Mouse (Mus musculus): ENCODE measurements at regions not wholly inside any gene's neighbourhood (a gene's known extent, or its start where the extent isn't known, plus 50 kb on each side); places are given as distances from the start of the nearest gene placed in this dataset.
A peak's percentile ranks its signal among the peaks of the same experiment; 100 is the strongest.

- peak overlapping the region; percentile 66 for H3K4me2 ChIP-seq
- ATAC-seq (replicated peaks; ENCODE audit: low FRiP score) = no peak
- H3K4me1 ChIP-seq = peaks cover 44% of the 10 kb centered on the region
- H3K27ac ChIP-seq = peak overlapping the region; percentile 45
- WGBS = 30% methylated on average over 11 of the region's 11 CpGs
- 0 out of 2 replicates have a peak, but pooled peaks cover 2% of the 10 kb centered on the region for H3K27me3 ChIP-seq
- H3K4me3 ChIP-seq (replicated peaks) = no peak overlapping the region
- no peaks in the 10 kb centered on the region for H3K9me3 ChIP-seq (replicated peaks)
- H3K9ac ChIP-seq = no peak overlapping the region
- H3K36me3 ChIP-seq = no peaks in the 10 kb centered on the region
Observed at GRCm38 (mm10) chr7:136059896-136060295, 343.7 kb upstream of the Mki67 start.

DNA sequence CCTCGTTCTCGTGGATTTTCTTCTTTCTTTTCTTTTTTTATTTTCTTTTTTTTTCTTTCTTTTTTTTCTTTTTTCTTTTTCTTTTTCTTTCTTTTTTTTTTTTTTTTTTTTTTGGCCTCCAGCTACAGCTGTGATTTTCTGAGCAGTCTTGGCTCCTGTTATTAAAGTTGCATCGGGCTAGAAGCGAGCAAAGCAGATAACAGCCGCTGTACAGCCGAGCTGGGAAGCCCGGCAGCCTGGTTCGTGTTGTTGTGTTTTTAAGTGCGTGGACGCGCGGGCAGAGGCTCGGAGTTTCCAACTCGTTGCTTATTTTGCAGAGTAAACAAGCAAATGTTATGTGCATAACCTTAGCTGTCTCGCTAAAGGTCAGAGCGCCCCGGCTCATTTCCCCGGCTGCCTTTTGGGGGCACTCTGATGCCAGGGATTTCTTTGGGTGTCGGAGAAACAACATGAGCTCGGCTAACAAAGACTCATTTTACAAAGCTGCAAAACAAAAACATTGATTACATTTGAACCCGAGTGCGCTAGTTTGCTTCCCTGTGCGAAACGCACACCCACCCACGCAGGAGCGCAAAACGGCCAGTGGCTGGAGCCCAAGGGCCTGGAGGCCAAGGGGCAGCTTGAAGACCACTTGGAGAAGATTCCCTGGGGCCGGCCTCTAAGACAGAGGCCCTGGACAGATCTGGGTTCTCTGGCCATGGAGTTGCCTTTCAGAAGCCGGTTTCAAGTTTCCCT lies 344.3 kb upstream of the Mki67 start:
- 0 out of 2 replicates have a peak, but pooled peaks cover 2% of the 10 kb centered on the region for H3K27me3 ChIP-seq
- 7% methylated on average over 29 of the region's 29 CpGs for WGBS
- 0 out of 2 replicates have a peak overlapping the region, but pooled peaks have one; percentile 26 for H3K9ac ChIP-seq
- H3K27ac ChIP-seq = peak overlapping the region; percentile 86
- H3K36me3 ChIP-seq = no peaks in the 10 kb centered on the region
- H3K4me3 ChIP-seq (replicated peaks) = peak overlapping the region; percentile 38
- H3K4me1 ChIP-seq = peaks cover 44% of the 10 kb centered on the region
- peak; percentile 49; the same call in 1 of the 2 replicates for ATAC-seq (replicated peaks; ENCODE audit: low FRiP score)
- no peaks in the 10 kb centered on the region for H3K9me3 ChIP-seq (replicated peaks)
- peak overlapping the region; percentile 66 for H3K4me2 ChIP-seq

GRCm38 (mm10) chr7:136062658-136063057 lies 346.5 kb upstream of the Mki67 start:
- Histone ChIP-seq H3K27ac (0 out of 2 replicates have a peak overlapping the region, but pooled peaks have one; percentile 48), H3K4me2 (no peak overlapping the region), H3K36me3 (no peaks in the 10 kb centered on the region), H3K27me3 (no peaks in the 10 kb centered on the region), H3K9me3 (replicated peaks) (no peaks in the 10 kb centered on the region), H3K9ac (no peak overlapping the region), H3K4me3 (replicated peaks) (no peak overlapping the region), H3K4me1 (peaks cover 34% of the 10 kb centered on the region)
- 38% methylated on average over 5 of the region's 5 CpGs for WGBS
- no peak for ATAC-seq (replicated peaks; ENCODE audit: low FRiP score)

DNA sequence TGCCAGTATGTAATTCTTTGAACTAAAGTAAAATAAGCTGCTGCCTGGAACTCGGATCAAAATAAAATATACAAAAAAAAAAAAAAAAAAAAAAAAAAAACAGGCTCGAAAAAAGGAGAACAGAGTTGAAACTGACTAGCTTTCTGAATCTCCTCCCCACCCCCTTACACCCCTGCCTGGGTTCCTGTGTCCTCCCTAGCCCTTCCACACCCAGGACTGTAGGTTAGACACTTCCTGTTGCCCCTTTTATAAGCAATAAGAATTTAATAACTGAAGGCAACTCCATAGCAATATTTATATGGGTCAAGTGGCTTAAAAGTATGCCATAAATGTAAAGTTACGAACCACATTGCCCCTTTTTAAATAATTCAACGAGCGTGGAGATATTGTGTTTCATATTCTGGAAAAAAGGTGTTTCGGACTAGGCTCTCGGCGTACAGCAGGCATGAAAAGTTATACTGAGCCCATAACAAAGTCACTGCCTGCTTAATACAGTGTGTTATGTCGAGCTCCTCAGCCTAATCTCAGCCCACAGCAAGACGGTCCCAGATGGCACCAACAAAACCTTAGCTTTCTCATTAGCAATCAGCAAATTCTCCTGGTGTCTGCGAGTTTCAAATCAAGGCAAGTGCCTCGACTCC lies 349.0 kb upstream of the Mki67 start:
- no peak overlapping the region for H3K4me3 ChIP-seq (replicated peaks)
- H3K9ac ChIP-seq = no peak overlapping the region
- H3K4me2 ChIP-seq = no peak overlapping the region
- no peaks in the 10 kb centered on the region for H3K9me3 ChIP-seq (replicated peaks)
- no peaks in the 10 kb centered on the region for H3K27me3 ChIP-seq
- H3K36me3 ChIP-seq = no peaks in the 10 kb centered on the region
- 82% methylated on average over 12 of the region's 12 CpGs for WGBS
- H3K27ac ChIP-seq = no peak overlapping the region
- no peak for ATAC-seq (replicated peaks; ENCODE audit: low FRiP score)
- peaks cover 14% of the 10 kb centered on the region for H3K4me1 ChIP-seq

DNA sequence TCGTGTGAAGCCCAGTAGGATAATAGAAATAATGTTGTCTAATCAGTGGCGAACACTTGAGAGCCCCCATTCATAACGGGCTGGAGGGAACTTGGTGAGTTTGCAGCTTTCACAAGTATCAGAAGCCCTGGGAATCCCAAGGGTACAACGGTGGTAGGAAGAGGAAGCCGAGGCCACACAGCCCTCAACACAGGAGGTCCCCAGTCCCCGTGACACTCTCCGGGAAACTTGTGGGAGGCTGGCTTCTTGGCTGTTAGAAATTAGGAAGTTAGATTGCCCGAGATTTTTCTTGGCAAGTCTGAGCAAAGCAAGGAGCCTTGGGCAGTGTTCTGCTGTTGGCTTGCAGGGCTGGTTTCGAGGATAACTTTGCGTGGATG lies 349.5 kb upstream of the Mki67 start:
- WGBS = 52% methylated on average over 10 of the region's 10 CpGs
- ATAC-seq (replicated peaks; ENCODE audit: low FRiP score) = no peak
- no peak overlapping the region for H3K27ac ChIP-seq
- H3K4me1 ChIP-seq = peaks cover 9% of the 10 kb centered on the region
- no peaks in the 10 kb centered on the region for H3K27me3 ChIP-seq
- no peaks in the 10 kb centered on the region for H3K36me3 ChIP-seq
- H3K9ac ChIP-seq = no peak overlapping the region
- H3K4me3 ChIP-seq (replicated peaks) = no peak overlapping the region
- no peaks in the 10 kb centered on the region for H3K9me3 ChIP-seq (replicated peaks)
- H3K4me2 ChIP-seq = no peak overlapping the region

DNA sequence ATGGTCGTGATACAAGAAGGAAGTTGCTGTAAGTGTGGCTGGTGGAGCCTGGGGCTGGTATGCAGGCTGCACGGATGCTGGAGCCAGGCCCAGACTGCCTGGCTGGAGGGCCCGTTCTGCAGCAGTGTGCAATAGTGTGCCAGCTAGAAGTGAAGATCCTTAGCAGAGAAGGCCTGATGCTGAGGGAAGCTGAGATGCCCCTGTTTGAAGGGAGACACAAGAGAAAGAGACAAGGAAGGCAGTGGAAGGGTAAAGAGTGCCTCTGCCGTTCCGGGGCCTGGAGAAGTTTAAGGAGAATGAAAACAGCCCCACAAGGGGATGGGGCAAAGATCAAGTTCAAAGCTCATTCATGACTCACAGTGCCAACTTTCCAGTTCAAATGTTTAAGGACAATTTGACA lies 354.7 kb upstream of the Mki67 start:
- H3K27me3 ChIP-seq = no peaks in the 10 kb centered on the region; the same call in 1 of the 2 replicates
- no peak overlapping the region for H3K4me3 ChIP-seq (replicated peaks)
- 62% methylated on average over 5 of the region's 5 CpGs for WGBS
- no peaks in the 10 kb centered on the region for H3K36me3 ChIP-seq
- no peaks in the 10 kb centered on the region for H3K9me3 ChIP-seq (replicated peaks)
- no peak for ATAC-seq (replicated peaks; ENCODE audit: low FRiP score)
- H3K4me2 ChIP-seq = no peak overlapping the region
- H3K9ac ChIP-seq = no peak overlapping the region
- no peaks in the 10 kb centered on the region for H3K4me1 ChIP-seq
- H3K27ac ChIP-seq = no peak overlapping the region

DNA sequence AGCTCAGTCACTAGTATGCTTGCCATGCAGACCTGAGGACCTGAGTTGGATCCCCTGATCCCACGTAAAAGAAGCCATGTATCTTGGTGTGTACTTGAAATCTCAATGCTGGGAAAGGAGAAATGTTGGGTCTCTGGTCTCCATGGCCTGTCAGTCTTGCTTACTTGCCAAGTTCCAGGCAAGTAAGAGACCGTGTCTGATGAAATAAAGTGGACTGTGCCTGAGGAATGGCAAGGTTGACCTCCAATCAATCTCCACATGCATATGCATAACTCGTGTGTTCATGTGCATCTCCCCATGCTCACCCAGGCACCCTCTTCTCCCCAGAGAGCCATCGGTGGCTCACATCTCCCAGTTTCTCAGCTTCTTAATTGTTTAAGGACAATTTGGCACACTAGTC lies 355.2 kb upstream of the Mki67 start:
- Histone ChIP-seq H3K4me2 (no peak overlapping the region), H3K4me1 (no peaks in the 10 kb centered on the region), H3K9ac (no peak overlapping the region), H3K4me3 (replicated peaks) (no peak overlapping the region), H3K36me3 (no peaks in the 10 kb centered on the region), H3K9me3 (replicated peaks) (no peaks in the 10 kb centered on the region), H3K27ac (no peak overlapping the region), H3K27me3 (no peaks in the 10 kb centered on the region; the same call in 1 of the 2 replicates)
- ATAC-seq (replicated peaks; ENCODE audit: low FRiP score) = no peak
- WGBS = 64% methylated on average over 4 of the region's 4 CpGs

DNA sequence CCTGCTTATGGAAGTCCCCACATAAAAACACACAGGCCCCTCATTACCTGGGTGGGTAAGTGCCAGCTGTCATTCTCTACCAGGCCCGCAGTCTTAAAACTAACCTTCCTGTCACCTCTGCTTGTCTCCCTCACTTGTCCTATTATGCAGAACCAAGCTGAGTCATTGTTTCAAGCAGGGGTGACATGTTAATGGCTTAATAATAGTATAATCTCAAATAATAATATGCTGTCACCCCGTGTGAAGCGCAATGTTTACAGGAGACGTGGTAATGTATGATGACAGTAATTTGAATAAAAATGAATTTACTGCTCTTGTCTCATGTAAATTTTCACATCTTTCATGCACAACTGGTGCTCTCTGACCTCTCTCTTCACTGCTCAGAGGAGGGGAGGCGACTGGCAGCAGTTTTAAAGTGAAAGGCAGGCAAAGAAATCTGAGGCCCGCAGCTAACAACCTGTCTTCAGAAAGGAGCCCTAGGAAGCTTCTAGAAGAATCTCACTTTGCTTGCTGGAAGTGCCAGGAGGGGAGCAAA lies 357.2 kb upstream of the Mki67 start:
- Histone ChIP-seq H3K9ac (no peak overlapping the region), H3K4me2 (no peak overlapping the region), H3K4me1 (no peaks in the 10 kb centered on the region), H3K4me3 (replicated peaks) (no peak overlapping the region), H3K27me3 (no peaks in the 10 kb centered on the region; the same call in 1 of the 2 replicates), H3K36me3 (no peaks in the 10 kb centered on the region), H3K27ac (no peak overlapping the region), H3K9me3 (replicated peaks) (no peaks in the 10 kb centered on the region)
- WGBS = 66% methylated on average over 6 of the region's 6 CpGs
- no peak for ATAC-seq (replicated peaks; ENCODE audit: low FRiP score)

GRCm38 (mm10) chr7:136074043-136074442 lies 357.9 kb upstream of the Mki67 start:
- no peaks in the 10 kb centered on the region for H3K4me1 ChIP-seq
- no peak overlapping the region for H3K27ac ChIP-seq
- no peak overlapping the region for H3K4me2 ChIP-seq
- H3K27me3 ChIP-seq = no peaks in the 10 kb centered on the region; the same call in 1 of the 2 replicates
- no peak overlapping the region for H3K9ac ChIP-seq
- H3K9me3 ChIP-seq (replicated peaks) = no peaks in the 10 kb centered on the region
- 66% methylated on average over 2 of the region's 2 CpGs for WGBS
- H3K36me3 ChIP-seq = no peaks in the 10 kb centered on the region
- no peak for ATAC-seq (replicated peaks; ENCODE audit: low FRiP score)
- H3K4me3 ChIP-seq (replicated peaks) = no peak overlapping the region

DNA sequence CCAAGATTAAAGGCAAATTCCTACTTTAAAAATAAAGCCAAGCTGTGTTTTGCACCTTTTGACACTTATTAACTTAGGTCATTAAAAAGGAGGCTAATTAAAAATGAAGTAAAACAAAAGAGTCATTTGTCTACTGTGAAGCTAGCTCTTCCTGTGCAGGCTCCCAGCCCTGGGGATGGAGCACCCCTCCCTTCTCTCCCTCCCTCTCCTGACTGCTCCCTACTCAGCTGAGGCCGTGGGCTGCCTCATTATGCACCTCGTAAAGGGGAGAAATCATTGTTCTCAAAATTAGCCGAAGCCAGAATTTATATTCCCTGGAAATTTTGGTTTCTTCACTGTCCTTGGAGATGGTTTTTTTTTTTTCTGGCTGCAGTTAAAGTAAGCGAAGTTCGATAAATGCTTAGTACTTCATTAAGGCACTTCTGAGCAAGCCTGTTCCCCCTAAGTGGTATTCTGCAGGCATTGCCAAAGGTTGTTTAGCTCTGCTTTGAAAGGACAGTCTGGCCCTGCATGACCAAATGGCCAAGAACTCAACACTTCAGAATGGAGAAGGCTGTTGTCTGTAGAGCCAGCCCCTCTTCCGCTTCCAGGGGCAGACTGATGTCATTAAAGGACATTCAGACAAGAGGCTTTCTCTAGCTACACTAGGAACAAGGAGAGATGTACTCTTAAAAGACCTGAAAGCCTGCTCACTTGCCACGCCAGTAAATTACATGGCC lies 365.5 kb upstream of the Mki67 start:
- no peak overlapping the region for H3K9ac ChIP-seq
- no peaks in the 10 kb centered on the region for H3K9me3 ChIP-seq (replicated peaks)
- no peaks in the 10 kb centered on the region for H3K36me3 ChIP-seq
- H3K27me3 ChIP-seq = peaks cover 12% of the 10 kb centered on the region
- H3K4me1 ChIP-seq = peaks cover 26% of the 10 kb centered on the region
- H3K4me3 ChIP-seq (replicated peaks) = no peak overlapping the region
- peak; percentile 74 for ATAC-seq (replicated peaks; ENCODE audit: low FRiP score)
- H3K27ac ChIP-seq = no peak overlapping the region
- H3K4me2 ChIP-seq = no peak overlapping the region
- WGBS = 41% methylated on average over 7 of the region's 7 CpGs

DNA sequence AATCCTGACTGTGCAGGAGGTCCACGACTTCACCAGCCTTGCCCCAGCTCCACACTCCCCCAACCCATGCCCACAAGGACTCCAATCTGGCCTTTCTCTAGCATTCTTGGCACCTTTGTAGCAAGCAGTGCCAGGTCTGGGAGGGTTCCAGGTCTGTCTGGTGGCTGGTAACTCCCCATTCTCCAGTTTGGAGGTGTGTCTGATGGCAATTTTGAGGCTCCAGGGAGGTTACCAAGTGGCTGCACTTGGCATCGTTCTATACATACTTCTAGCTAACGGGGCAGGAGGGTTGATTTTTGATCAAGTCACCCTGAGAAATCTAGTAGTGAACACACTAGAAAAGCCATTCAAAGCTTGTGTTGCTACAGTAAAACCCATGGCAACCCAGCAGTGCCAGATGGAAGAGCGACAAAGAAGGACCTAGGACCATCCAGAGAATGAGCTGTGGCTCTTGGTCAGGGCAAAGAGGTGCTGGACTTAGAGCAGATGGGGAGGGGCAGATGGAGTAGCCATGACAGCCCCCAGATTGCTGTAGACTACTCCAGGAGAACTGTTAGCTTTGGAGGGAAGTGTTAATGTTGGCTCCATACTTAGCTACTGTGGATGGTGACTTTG lies 366.2 kb upstream of the Mki67 start:
- ATAC-seq (replicated peaks; ENCODE audit: low FRiP score) = no peak
- Histone ChIP-seq H3K4me3 (replicated peaks) (no peak overlapping the region), H3K9ac (no peak overlapping the region), H3K4me1 (peaks cover 26% of the 10 kb centered on the region), H3K27ac (no peak overlapping the region), H3K36me3 (no peaks in the 10 kb centered on the region), H3K27me3 (peaks cover 12% of the 10 kb centered on the region), H3K4me2 (no peak overlapping the region), H3K9me3 (replicated peaks) (no peaks in the 10 kb centered on the region)
- WGBS = 76% methylated on average over 4 of the region's 4 CpGs
